Mouse (Mus musculus) MEL (cell line): ENCODE measurements around the gene Tpx2. TPM values are rescaled to one million over a fixed set of nuclear protein-coding genes. Genes with fewer than 3 reads are reported as not detected.

Experiments
- DNase-seq: peaks from one replicate; pipeline ENCODE4 v3.0.0; 2011; ENCODE audit warnings: low read depth, low spot score
- H3K27ac ChIP-seq: 2 replicates; pipeline ENCODE4 v1.5.1; 2012; ENCODE audit warnings: low read depth, mild to moderate bottlenecking, control low read depth, low read length, moderate library complexity; ENCODE audit not compliant: control insufficient read depth
- H3K27me3 ChIP-seq, 2 experiments: fragments of 150-350 bp in 1 of 2; sonication (generic) in 1 of 2; 2 replicates each; pipeline ENCODE4 v1.6.1; 2012; ENCODE audit warnings: low read length in 2 of 2, mild to moderate bottlenecking in 2 of 2, improper control_type of control experiment in 1 of 2, moderate library complexity in 1 of 2; ENCODE audit not compliant: insufficient read depth in 2 of 2, control insufficient read depth in 1 of 2
- H3K36me3 ChIP-seq, 2 experiments: 2 replicates each; pipeline ENCODE4 v1.6.1; 2012 to 2014; ENCODE audit warnings: low read length in 2 of 2, improper control_type of control experiment in 1 of 2, inconsistent platforms in 1 of 2, mild to moderate bottlenecking in 1 of 2; ENCODE audit not compliant: insufficient read depth in 2 of 2, control insufficient read depth in 1 of 2
- H3K4me1 ChIP-seq, 2 experiments: fragments of 150-350 bp in 1 of 2; sonication (generic) in 1 of 2; 2 replicates each; pipeline ENCODE4 v1.6.1; 2012; ENCODE audit warnings: low read length in 2 of 2, improper control_type of control experiment in 1 of 2, mild to moderate bottlenecking in 1 of 2; ENCODE audit not compliant: insufficient read depth in 2 of 2, control insufficient read depth in 1 of 2
- H3K4me3 ChIP-seq, 2 experiments: fragments of 150-350 bp in 1 of 2; sonication (generic) in 1 of 2; 2 replicates each; pipeline ENCODE4 v1.5.1; 2012; ENCODE audit warnings: low read depth in 2 of 2, low read length in 2 of 2, mild to moderate bottlenecking in 2 of 2, moderate library complexity in 2 of 2, control low read depth in 1 of 2, improper control_type of control experiment in 1 of 2; ENCODE audit not compliant: control insufficient read depth in 1 of 2, insufficient read depth in 1 of 2
- H3K79me2 ChIP-seq: 2 replicates; pipeline ENCODE4 v1.6.1; 2012; ENCODE audit warnings: mild to moderate bottlenecking, low read length, moderate library complexity; ENCODE audit not compliant: control insufficient read depth, poor library complexity, insufficient read depth
- H3K9ac ChIP-seq: 2 replicates; pipeline ENCODE4 v1.6.1; 2012; ENCODE audit warnings: low read depth, mild to moderate bottlenecking, control low read depth, low read length, moderate library complexity; ENCODE audit not compliant: control insufficient read depth, poor library complexity, severe bottlenecking
- H3K9me3 ChIP-seq: fragments of 150-350 bp; sonication (generic); replicated peaks from 2 replicates; pipeline ENCODE4 v1.6.1; 2012; ENCODE audit warnings: mild to moderate bottlenecking, low read length, improper control_type of control experiment, moderate library complexity; ENCODE audit not compliant: insufficient read depth
- BHLHE40 ChIP-seq: IDR thresholded peaks from 2 replicates; pipeline ENCODE4 v1.6.1; 2012; ENCODE audit warnings: low read depth, mild to moderate bottlenecking, inconsistent platforms, low read length, improper control_type of control experiment, borderline replicate concordance
- CHD2 ChIP-seq: IDR thresholded peaks from 2 replicates; pipeline ENCODE4 v1.6.1; 2011; ENCODE audit warnings: low read length, improper control_type of control experiment
- ETS1 ChIP-seq: IDR thresholded peaks from 2 replicates; pipeline ENCODE4 v1.6.1; 2012; ENCODE audit warnings: low read depth, mild to moderate bottlenecking, inconsistent platforms, low read length, improper control_type of control experiment, moderate library complexity
- JUND ChIP-seq: IDR thresholded peaks from 2 replicates; pipeline ENCODE4 v1.6.1; 2011; ENCODE audit warnings: low read depth, mild to moderate bottlenecking, improper control_type of control experiment, low read length
- MEF2A ChIP-seq: IDR thresholded peaks from 2 replicates; pipeline ENCODE4 v1.6.1; 2014; ENCODE audit warnings: low read depth, mild to moderate bottlenecking, inconsistent platforms, low read length, improper control_type of control experiment; ENCODE audit not compliant: poor library complexity, insufficient replicate concordance, severe bottlenecking; ENCODE audit errors: extremely low read depth
- MYC ChIP-seq: IDR thresholded peaks from 2 replicates; pipeline ENCODE4 v1.6.1; 2011; ENCODE audit warnings: low read depth, mild to moderate bottlenecking, low read length, improper control_type of control experiment, moderate library complexity
- POLR2A ChIP-seq, 2 experiments: IDR thresholded peaks; 2 replicates each; pipeline ENCODE4 v1.6.1; 2011 to 2012; ENCODE audit warnings: low read length in 2 of 2, mild to moderate bottlenecking in 2 of 2, control low read depth in 1 of 2, improper control_type of control experiment in 1 of 2, low read depth in 1 of 2, moderate library complexity in 1 of 2; ENCODE audit not compliant: control insufficient read depth in 1 of 2, insufficient read depth in 1 of 2, poor library complexity in 1 of 2
- RAD21 ChIP-seq: IDR thresholded peaks from 2 replicates; pipeline ENCODE4 v1.6.1; 2011; ENCODE audit warnings: mild to moderate bottlenecking, low read depth, low read length, improper control_type of control experiment
- RCOR1 ChIP-seq: IDR thresholded peaks from 2 replicates; pipeline ENCODE4 v1.6.1; 2012; ENCODE audit warnings: low read depth, mild to moderate bottlenecking, inconsistent platforms, low read length, improper control_type of control experiment
- SIN3A ChIP-seq: IDR thresholded peaks from 2 replicates; pipeline ENCODE4 v1.6.1; 2012; ENCODE audit warnings: low read length, improper control_type of control experiment, inconsistent platforms
- SMC3 ChIP-seq: IDR thresholded peaks from 2 replicates; pipeline ENCODE4 v1.6.1; 2011; ENCODE audit warnings: low read depth, low read length, improper control_type of control experiment
- TBP ChIP-seq: IDR thresholded peaks from 2 replicates; pipeline ENCODE4 v1.8.0; 2011; ENCODE audit warnings: low read depth, low read length, improper control_type of control experiment
- TCF12 ChIP-seq: IDR thresholded peaks from 2 replicates; pipeline ENCODE4 v1.6.1; 2014; ENCODE audit warnings: low read depth, mild to moderate bottlenecking, inconsistent platforms, low read length, improper control_type of control experiment, moderate library complexity
- UBTF ChIP-seq: IDR thresholded peaks from 2 replicates; pipeline ENCODE4 v1.6.1; 2012; ENCODE audit warnings: low read depth, mild to moderate bottlenecking, inconsistent platforms, low read length, improper control_type of control experiment, moderate library complexity, borderline replicate concordance; ENCODE audit not compliant: insufficient read depth
- USF1 ChIP-seq: IDR thresholded peaks from 2 replicates; pipeline ENCODE4 v1.6.1; 2014; ENCODE audit warnings: low read depth, mild to moderate bottlenecking, inconsistent platforms, low read length, improper control_type of control experiment, moderate library complexity
- ZKSCAN1 ChIP-seq: IDR thresholded peaks from 2 replicates; pipeline ENCODE4 v1.6.1; 2012; ENCODE audit warnings: low read depth, mild to moderate bottlenecking, inconsistent platforms, low read length, improper control_type of control experiment, moderate library complexity
- polyA plus RNA-seq, 2 experiments: library from polyadenylated mRNA; stranded (reverse) in 1 of 2; unstranded in 1 of 2; fragments of >175 nt in 1 of 2; fragments of >200 nt in 1 of 2; gene quantifications; 2 replicates each; pipeline versions ENCODE4 v1.2.1 to v1.2.4; 2012; ENCODE audit warnings: low replicate concordance in 2 of 2, low read depth in 1 of 2; ENCODE audit not compliant: insufficient read length in 2 of 2, insufficient read depth in 1 of 2, missing spikeins in 1 of 2
- total RNA-seq: library from RNA; depleted of rRNA; stranded (reverse); fragments of 300-350 nt; gene quantifications from 2 replicates; pipeline ENCODE4 v1.2.3, GENCODE M21; 2012

Gene Tpx2
- total and polyA plus RNA-seq, 3 experiments: 59.3 to 131 TPM; not detected in 1

DNA sequence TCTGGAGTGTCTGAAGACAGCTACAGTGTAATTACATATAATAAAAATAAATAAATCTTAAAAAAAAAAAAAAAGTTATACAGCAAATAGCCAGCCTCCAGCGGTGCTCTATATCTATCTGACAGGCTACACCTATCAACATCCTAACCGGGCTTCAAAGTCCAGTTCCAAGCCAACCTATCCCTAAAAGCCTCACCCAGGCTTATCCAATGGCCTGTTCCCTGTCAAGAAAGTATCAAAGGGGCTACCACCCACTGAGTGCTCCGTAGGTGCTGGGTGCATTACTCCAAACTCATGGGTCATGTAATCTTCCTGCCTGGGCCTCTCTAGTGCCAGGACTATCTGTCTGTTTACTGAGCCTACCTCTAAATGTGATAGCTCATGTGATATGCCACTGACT is 39.6 kb upstream of the Tpx2 start:
- Histone ChIP-seq H3K27ac (no peak overlapping the region), H3K27me3 (no peaks in the 10 kb centered on the region), H3K9ac (no peak overlapping the region), H3K4me3 (no peak overlapping the region), H3K36me3 (peaks cover 0 to 27% of the 10 kb centered on the region in 2 experiments; a peak in 2 of 4 replicates), H3K79me2 (no peaks in the 10 kb centered on the region), H3K4me1 (peaks cover 14 to 26% of the 10 kb centered on the region in 2 experiments), H3K9me3 (no peaks in the 10 kb centered on the region)
- TF ChIP-seq JUND (no peak), RAD21 (no peak), SMC3 (no peak), MYC (no peak), ETS1 (no peak), MEF2A (no peak), USF1 (no peak), POLR2A (IDR thresholded peaks at IDR 0.05; ENCODE audit: control insufficient read depth in 1 of 2, insufficient read depth in 1 of 2, low read depth in 1 of 2, low read length in 2 of 2, poor library complexity in 1 of 2) (no peak), SIN3A (no peak), BHLHE40 (no peak), UBTF (no peak), RCOR1 (no peak), TBP (no peak), TCF12 (no peak), CHD2 (no peak)
- no peak for DNase-seq

DNA sequence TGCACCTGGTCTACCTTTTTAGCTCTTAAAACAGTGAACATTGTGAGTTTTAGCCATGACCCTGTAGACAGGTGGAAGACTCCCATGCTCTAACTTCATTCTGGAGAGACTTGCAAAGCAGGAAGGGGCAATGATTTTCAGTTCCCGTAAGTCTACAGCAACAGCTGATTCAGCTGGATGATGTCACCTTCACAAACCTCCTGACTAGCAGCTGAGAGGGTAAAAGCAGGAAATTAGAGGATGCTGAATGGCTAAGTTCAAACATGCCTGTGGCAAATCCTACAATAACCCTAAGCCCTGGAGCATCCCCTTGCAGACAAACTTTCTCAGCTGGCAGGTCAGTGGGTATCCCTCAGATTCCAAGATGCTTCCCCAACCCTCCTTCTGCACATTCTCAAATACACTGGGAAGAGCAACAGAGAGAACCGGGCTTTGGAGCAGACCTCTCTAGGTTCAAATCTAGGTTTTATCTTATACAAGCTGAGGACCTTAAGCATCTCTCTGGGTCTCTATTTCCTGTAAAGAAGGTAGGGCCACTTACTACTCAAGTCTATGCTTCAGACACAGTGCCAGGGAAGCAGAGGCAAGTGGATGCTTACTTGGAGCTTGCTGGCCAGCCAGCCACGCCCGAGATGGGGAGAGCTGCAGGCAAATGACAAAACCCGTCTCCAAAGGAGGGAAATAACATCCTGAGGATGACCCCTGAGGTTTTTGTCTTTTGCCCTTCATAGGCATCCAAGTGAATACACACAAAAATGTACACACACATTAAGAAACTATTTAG is 37.4 kb upstream of the Tpx2 start:
- no peak for DNase-seq
- Histone ChIP-seq H3K4me1 (peaks cover 19 to 29% of the 10 kb centered on the region in 2 experiments), H3K27ac (no peak overlapping the region), H3K27me3 (no peaks in the 10 kb centered on the region), H3K4me3 (no peak overlapping the region), H3K36me3 (peaks cover 0 to 32% of the 10 kb centered on the region in 2 experiments; a peak in 2 of 4 replicates), H3K9me3 (no peaks in the 10 kb centered on the region), H3K9ac (no peak overlapping the region), H3K79me2 (no peaks in the 10 kb centered on the region)
- TF ChIP-seq ZKSCAN1 (no peak), ETS1 (peak; percentile 43; the same call in 1 of the 2 replicates)
